Mouse (Mus musculus): ENCODE measurements around the gene Antxr2. TPM values are rescaled to one million over a fixed set of nuclear protein-coding genes. Genes with fewer than 3 reads are reported as not detected.

The Antxr2 gene
- total RNA-seq, 1 experiment, result 4.8 TPM

- Histone ChIP-seq H3K36me3 (ENCODE audit: control insufficient read depth, insufficient read depth, low read length, poor library complexity, severe bottlenecking) (no peaks in the 10 kb centered on the region), H3K4me3 (ENCODE audit: insufficient read depth in 1 of 2, low read depth in 1 of 2, low read length in 2 of 2, poor library complexity in 1 of 2, severe bottlenecking in 1 of 2) (no peak overlapping the region), H3K27ac (ENCODE audit: insufficient read depth, low read depth, low read length, poor library complexity, severe bottlenecking) (no peak overlapping the region), H3K9me3 (ENCODE audit: control insufficient read depth, insufficient read depth, low read depth, low read length) (no peaks in the 10 kb centered on the region), H3K9ac (ENCODE audit: insufficient read depth, low read depth, low read length, poor library complexity, severe bottlenecking) (no peak overlapping the region), H3K4me1 (ENCODE audit: control insufficient read depth in 2 of 2, insufficient read depth in 2 of 2, low read length in 2 of 2, poor library complexity in 1 of 2) (peaks cover 0 to 2% of the 10 kb centered on the region in 2 experiments; a peak in 1 of 4 replicates)
- no peak for DNase-seq (ENCODE audit: low read depth, low spot score)
- in situ Hi-C loops (cut with MboI; ENCODE audit: low sequenced_read_pairs in 2 of 2, unreplicated experiment in 2 of 2), result no loop called here
- no peak for TF ChIP-seq MAFK (IDR thresholded peaks at IDR 0.05; ENCODE audit: insufficient read depth, low read depth, low read length)
- TF ChIP-seq ZNF384 (IDR thresholded peaks at IDR 0.05; ENCODE audit: low read depth, low read length), result no peak
- TF ChIP-seq CHD2 (IDR thresholded peaks at IDR 0.05; ENCODE audit: low read depth, low read length), result no peak
- no peak for TF ChIP-seq HCFC1 (IDR thresholded peaks at IDR 0.05; ENCODE audit: borderline replicate concordance, insufficient read depth, low read length)
- no peak for TF ChIP-seq ZC3H11A (IDR thresholded peaks at IDR 0.05; ENCODE audit: borderline replicate concordance, low read depth, low read length)
Measured at GRCm38 (mm10) chr5:97842016-97842415, 188.8 kb downstream of the Antxr2 start.

- H3K36me3 ChIP-seq (ENCODE audit: control insufficient read depth, insufficient read depth, low read length, poor library complexity, severe bottlenecking), result no peaks in the 10 kb centered on the region
- peaks cover 0 to 2% of the 10 kb centered on the region in 2 experiments; a peak in 1 of 4 replicates for H3K4me1 ChIP-seq (ENCODE audit: control insufficient read depth in 2 of 2, insufficient read depth in 2 of 2, low read length in 2 of 2, poor library complexity in 1 of 2)
- DNase-seq (ENCODE audit: low read depth, low spot score), result no peak
- TF ChIP-seq ZNF384 (IDR thresholded peaks at IDR 0.05; ENCODE audit: low read depth, low read length) (no peak), CHD2 (IDR thresholded peaks at IDR 0.05; ENCODE audit: low read depth, low read length) (no peak), MAFK (IDR thresholded peaks at IDR 0.05; ENCODE audit: insufficient read depth, low read depth, low read length) (no peak), ZC3H11A (IDR thresholded peaks at IDR 0.05; ENCODE audit: borderline replicate concordance, low read depth, low read length) (no peak), HCFC1 (IDR thresholded peaks at IDR 0.05; ENCODE audit: borderline replicate concordance, insufficient read depth, low read length) (no peak)
- no peak overlapping the region for H3K9ac ChIP-seq (ENCODE audit: insufficient read depth, low read depth, low read length, poor library complexity, severe bottlenecking)
- H3K27ac ChIP-seq (ENCODE audit: insufficient read depth, low read depth, low read length, poor library complexity, severe bottlenecking), result no peak overlapping the region
- H3K4me3 ChIP-seq (ENCODE audit: insufficient read depth in 1 of 2, low read depth in 1 of 2, low read length in 2 of 2, poor library complexity in 1 of 2, severe bottlenecking in 1 of 2), result no peak overlapping the region
- H3K9me3 ChIP-seq (ENCODE audit: control insufficient read depth, insufficient read depth, low read depth, low read length), result no peaks in the 10 kb centered on the region
- in situ Hi-C loops (cut with MboI; ENCODE audit: low sequenced_read_pairs in 2 of 2, unreplicated experiment in 2 of 2), result no loop called here
Measured at GRCm38 (mm10) chr5:97839924-97840279, 190.9 kb downstream of the Antxr2 start.

DNA sequence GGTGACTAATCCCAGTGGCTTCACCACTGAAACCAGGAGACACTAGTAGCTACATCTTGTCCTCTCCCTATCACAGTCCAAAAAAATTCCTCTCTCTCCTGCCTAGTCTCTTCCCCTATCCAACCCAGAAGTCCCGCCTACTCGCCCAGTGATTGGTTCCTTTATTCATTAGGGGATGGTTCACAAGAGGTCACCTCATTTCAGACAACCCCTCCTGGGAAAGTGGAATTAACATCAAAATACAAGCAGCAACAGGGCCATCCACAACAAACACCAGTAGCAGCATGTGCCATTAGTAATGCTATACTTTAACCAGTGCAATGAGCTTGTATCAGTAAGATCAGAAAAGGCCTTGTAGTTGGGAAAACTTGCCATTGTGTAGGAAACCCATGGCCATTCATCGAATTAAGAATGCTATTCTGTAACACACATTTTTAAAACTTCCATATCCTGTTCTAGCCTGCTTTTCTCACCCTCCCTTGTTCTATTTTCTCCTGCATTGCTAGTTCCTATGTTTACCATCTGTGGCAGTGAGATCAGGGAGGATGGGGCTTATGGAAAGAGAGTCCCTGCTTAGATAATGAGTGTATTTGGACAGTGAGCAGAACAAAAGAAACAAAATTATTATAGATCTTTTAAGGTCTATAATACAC is 191.4 kb downstream of the Antxr2 start:
- peaks cover 0 to 2% of the 10 kb centered on the region in 2 experiments; a peak in 1 of 4 replicates for H3K4me1 ChIP-seq (ENCODE audit: control insufficient read depth in 2 of 2, insufficient read depth in 2 of 2, low read length in 2 of 2, poor library complexity in 1 of 2)
- in situ Hi-C loops (cut with MboI; ENCODE audit: low sequenced_read_pairs in 2 of 2, unreplicated experiment in 2 of 2), result no loop called here
- peak; percentile 60 for DNase-seq (ENCODE audit: low read depth, low spot score)
- no peaks in the 10 kb centered on the region for H3K9me3 ChIP-seq (ENCODE audit: control insufficient read depth, insufficient read depth, low read depth, low read length)
- H3K27ac ChIP-seq (ENCODE audit: insufficient read depth, low read depth, low read length, poor library complexity, severe bottlenecking), result no peak overlapping the region
- no peak overlapping the region for H3K4me3 ChIP-seq (ENCODE audit: insufficient read depth in 1 of 2, low read depth in 1 of 2, low read length in 2 of 2, poor library complexity in 1 of 2, severe bottlenecking in 1 of 2)
- no peak overlapping the region for H3K9ac ChIP-seq (ENCODE audit: insufficient read depth, low read depth, low read length, poor library complexity, severe bottlenecking)
- H3K36me3 ChIP-seq (ENCODE audit: control insufficient read depth, insufficient read depth, low read length, poor library complexity, severe bottlenecking), result no peaks in the 10 kb centered on the region
- no peak for TF ChIP-seq HCFC1 (IDR thresholded peaks at IDR 0.05; ENCODE audit: borderline replicate concordance, insufficient read depth, low read length)
- no peak for TF ChIP-seq ZC3H11A (IDR thresholded peaks at IDR 0.05; ENCODE audit: borderline replicate concordance, low read depth, low read length)
- no peak for TF ChIP-seq CHD2 (IDR thresholded peaks at IDR 0.05; ENCODE audit: low read depth, low read length)
- TF ChIP-seq ZNF384 (IDR thresholded peaks at IDR 0.05; ENCODE audit: low read depth, low read length), result no peak
- TF ChIP-seq MAFK (IDR thresholded peaks at IDR 0.05; ENCODE audit: insufficient read depth, low read depth, low read length), result no peak

GRCm38 (mm10) chr5:97837333-97837732 is 193.5 kb downstream of the Antxr2 start:
- TF ChIP-seq HCFC1 (IDR thresholded peaks at IDR 0.05; ENCODE audit: borderline replicate concordance, insufficient read depth, low read length), result no peak
- no peak for TF ChIP-seq ZNF384 (IDR thresholded peaks at IDR 0.05; ENCODE audit: low read depth, low read length)
- no peak for TF ChIP-seq MAFK (IDR thresholded peaks at IDR 0.05; ENCODE audit: insufficient read depth, low read depth, low read length)
- TF ChIP-seq CHD2 (IDR thresholded peaks at IDR 0.05; ENCODE audit: low read depth, low read length), result no peak
- TF ChIP-seq ZC3H11A (IDR thresholded peaks at IDR 0.05; ENCODE audit: borderline replicate concordance, low read depth, low read length), result no peak
- H3K4me1 ChIP-seq (ENCODE audit: control insufficient read depth in 2 of 2, insufficient read depth in 2 of 2, low read length in 2 of 2, poor library complexity in 1 of 2), result peaks cover 0 to 2% of the 10 kb centered on the region in 2 experiments; a peak in 1 of 4 replicates
- in situ Hi-C loops (cut with MboI; ENCODE audit: low sequenced_read_pairs in 2 of 2, unreplicated experiment in 2 of 2), result no loop called here
- H3K36me3 ChIP-seq (ENCODE audit: control insufficient read depth, insufficient read depth, low read length, poor library complexity, severe bottlenecking), result no peaks in the 10 kb centered on the region
- DNase-seq (ENCODE audit: low read depth, low spot score), result no peak
- no peak overlapping the region for H3K4me3 ChIP-seq (ENCODE audit: insufficient read depth in 1 of 2, low read depth in 1 of 2, low read length in 2 of 2, poor library complexity in 1 of 2, severe bottlenecking in 1 of 2)
- no peaks in the 10 kb centered on the region for H3K9me3 ChIP-seq (ENCODE audit: control insufficient read depth, insufficient read depth, low read depth, low read length)
- no peak overlapping the region for H3K9ac ChIP-seq (ENCODE audit: insufficient read depth, low read depth, low read length, poor library complexity, severe bottlenecking)
- H3K27ac ChIP-seq (ENCODE audit: insufficient read depth, low read depth, low read length, poor library complexity, severe bottlenecking), result no peak overlapping the region

Measured in ES-E14 (cell line).